Mouse (Mus musculus) right cerebral cortex, adult 18-20 months (tissue): ENCODE results near the gene Gstm5.
"Not testable (repeated sequence)": the region's sequence is repeated elsewhere in the genome, so short reads cannot be mapped to it uniquely, and the experiment has no call there.

Experiments
- DNase-seq: peaks from one replicate; pipeline ENCODE4 v3.0.0; 2022; ENCODE audit warnings: mixed read lengths

Gstm5 gene

GRCm38 (mm10) chr3:107873335-107874251 is 22.0 kb upstream of the Gstm5 start:
- DNase-seq: peak; percentile 26

DNA sequence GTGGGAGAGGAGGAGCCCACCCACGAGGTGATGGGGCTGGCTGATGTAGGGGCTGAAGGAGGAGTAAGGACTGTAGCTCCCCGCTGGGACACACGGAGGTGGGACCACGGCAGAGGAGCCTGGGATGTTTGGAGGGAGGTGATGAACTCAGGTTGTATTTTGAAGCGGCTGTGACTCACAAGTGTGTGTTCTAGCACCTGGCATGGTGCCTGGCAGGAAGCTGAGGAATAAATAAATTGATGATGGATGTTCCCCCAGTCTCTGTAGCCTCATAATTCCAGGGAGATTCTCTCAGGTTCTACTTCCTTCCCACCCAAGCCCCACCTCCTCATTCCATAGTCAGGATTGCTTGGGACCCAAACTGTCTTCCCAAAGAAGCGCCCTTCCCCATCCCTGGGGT is 20.4 kb upstream of the Gstm5 start:
- DNase-seq: no peak

GRCm38 (mm10) chr3:107877005-107877404 is 18.6 kb upstream of the Gstm5 start, which contains the start of gene Eps8l3:
Gene Eps8l3, plus strand, starts transcription at chr3:107877229.
- no peak for DNase-seq

DNA sequence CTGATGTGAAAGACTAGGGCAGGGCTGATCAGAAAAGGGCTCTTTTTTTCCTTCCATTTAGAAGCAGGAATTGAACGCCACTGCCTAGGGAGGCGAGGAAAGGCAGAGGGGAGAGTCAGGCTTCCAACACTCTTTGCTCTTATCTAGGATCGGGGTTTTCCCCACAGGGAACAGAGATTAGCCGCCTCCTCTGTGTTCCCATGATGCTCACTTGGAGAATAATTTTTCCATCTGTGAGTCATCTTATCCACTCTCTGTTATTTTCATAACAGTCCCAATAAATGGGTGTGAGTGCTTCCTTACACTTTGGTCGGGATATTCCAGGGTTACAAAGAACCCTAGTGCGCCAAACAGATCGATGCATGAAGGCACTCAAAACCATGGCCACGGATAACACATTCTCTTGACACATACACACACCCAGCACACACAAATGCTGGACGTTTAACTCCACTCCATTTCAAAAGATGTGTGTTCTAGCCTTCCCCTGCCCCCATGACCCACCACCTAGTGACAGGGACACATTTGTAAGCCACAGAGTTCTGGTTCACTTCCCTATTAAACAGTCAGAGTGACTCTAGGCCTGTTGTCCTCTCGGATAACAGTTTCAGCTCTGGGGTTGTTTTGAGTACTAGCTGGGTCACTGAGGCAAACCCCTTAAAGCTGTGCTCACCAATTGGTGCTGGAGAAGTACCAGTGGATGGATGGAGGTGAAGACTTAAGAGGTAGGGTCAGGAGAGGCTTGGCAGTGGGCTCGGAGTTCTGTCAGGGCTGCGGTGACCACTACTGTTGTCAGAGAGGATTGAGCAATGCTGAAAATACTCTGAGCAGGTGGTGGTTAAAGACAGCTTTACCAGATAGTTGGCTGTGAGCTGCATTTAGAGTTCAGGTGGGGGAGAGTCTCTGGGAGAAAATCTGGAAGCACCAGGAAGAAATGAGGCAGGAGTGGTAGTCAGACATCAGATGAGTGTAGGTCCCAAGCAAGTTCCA is 17.6 kb upstream of the Gstm5 start:
- no peak for DNase-seq

DNA sequence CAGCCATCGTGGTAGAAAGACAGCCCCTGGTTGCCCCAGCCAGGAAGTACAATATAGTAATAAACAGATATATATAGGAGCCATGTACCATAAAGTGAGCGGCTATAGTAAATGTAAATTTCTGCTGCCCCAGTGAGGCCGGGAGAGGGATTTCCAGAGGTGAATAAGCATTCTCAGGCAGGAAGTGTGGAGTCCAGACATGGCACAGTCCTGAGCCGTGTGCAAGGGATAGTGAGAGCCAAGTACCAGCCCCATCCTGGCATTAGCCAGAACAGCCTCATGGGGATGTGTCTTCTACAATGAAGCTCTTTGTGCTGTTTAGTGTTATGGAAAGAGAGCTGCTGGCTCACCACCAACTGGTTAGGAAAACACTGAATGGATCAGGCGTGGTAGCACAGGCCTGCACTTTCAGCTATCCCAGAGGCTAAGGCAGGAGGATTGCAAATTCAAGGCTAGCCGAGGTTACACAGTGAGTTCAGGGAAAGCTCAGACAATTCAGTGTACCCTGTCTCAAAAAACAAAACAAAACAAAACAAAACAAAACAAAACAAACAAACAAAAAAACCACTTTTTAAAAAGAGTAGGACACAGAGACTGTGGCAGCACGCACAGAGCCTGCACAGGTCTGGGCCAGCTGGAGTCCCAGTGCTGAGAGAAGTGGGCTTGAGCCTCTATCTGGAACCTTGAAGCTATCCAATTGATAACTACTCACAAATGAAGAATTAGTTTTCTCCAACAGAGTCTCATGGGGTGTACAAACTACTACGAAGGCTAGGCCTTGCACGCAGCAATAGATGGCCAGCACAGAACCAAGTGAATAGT is 7.7 kb upstream of the Gstm5 start:
- peak; percentile 76 for DNase-seq

DNA sequence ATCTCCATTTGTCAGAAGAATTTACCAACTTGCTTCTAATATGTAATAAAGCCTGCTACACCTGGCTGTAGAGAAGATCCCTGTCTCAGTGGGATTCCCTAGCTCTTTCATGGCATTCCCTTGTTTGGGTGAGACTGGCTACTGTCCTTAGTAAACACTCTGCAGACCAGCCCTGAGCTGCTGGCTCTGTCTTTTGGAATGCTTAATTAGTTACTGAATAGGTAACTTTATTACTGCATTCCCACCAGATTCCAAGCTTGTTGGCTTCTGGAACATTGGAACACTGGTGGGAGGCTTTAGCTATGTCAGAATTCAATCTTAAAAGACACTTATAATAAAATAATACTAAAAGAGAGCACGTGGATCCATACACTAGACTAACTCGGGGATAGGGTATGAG is 6.4 kb upstream of the Gstm5 start:
- not testable (repeated sequence) for DNase-seq

- DNase-seq: no peak
These were observed 364 bp upstream of the Gstm5 start for GRCm38 (mm10) chr3:107895194-107895719.

- no peak for DNase-seq
These were observed 3.1 kb downstream of the Gstm5 start for GRCm38 (mm10) chr3:107898691-107899090.

- no peak for DNase-seq
These were observed 5.5 kb downstream of the Gstm5 start for GRCm38 (mm10) chr3:107900955-107901673.

DNA sequence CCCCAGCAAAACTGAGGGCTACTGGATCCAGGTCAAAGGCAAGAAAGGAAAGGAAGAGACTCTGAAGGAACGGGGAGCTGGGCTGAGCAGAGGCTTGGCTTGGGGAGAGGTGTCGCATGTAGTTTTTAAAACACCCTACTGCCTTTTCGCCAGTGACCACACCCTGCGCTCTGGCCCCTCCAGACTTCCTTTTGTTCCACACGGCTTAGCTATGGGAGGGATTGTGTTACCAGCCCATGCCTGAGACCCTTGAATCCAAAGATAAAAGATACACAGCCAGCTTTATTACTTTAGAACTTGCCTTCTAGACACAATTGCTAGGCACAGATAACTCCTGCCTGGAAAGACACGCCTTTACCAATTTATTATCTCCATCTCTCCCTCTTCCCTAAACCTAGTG is 10.3 kb downstream of the Gstm5 start:
- DNase-seq: no peak

- DNase-seq: no peak
These were observed 21.1 kb downstream of the Gstm5 start for GRCm38 (mm10) chr3:107916674-107917073.

GRCm38 (mm10) chr3:107917097-107917496 is 21.5 kb downstream of the Gstm5 start:
- no peak for DNase-seq

DNA sequence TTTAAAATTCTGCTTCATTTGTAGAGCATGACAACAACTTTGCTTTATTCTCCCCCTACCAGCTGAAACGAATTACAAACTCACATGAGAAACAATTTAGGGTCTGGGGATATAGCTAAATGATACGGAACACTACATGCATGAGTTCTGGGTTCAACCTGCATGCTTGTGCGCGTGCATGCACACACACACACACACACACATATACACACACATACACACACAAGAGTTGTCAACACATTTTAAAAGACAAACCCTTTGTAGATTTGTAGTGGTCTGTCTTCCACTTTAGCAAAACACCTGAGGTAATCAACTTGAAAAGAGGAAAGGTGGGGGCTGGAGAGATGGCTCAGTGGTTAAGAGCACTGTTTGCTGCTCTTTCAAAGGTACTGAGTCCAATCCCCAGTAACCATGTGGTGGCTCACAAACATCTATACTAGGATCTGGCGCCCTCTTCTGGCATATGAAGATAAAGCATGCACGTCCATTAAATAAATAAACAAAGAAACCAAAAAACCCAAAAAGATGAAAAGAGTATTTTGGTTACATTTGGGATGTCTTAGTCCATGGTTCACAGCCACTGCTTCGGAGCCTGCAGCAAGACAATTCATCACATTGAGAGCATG is 22.3 kb downstream of the Gstm5 start:
- DNase-seq: peak; percentile 67

DNA sequence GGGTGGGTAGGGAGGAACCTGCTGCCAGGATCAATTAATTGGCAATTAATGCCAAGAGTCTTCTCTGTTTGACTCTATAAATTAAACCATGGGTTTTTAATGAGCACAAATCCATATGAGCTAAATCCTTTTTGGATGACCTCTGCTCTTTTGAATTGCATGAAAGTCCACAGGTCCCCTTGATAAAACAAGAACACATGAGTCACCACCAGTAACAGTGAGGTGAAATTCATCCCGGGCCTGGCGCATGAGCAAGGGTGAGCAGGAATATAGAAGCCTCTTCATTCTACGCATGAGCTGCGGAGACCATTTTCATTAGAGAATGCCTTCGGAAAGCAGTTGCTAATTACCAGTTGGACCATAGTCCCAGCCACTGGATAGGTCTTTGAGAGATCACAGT is 24.7 kb downstream of the Gstm5 start:
- no peak for DNase-seq

- DNase-seq: no peak
These were observed 29.7 kb downstream of the Gstm5 start for GRCm38 (mm10) chr3:107925335-107925734.

GRCm38 (mm10) chr3:107927841-107928240 is 32.2 kb downstream of the Gstm5 start:
- DNase-seq: no peak

GRCm38 (mm10) chr3:107928691-107929090 is 33.1 kb downstream of the Gstm5 start:
- no peak for DNase-seq

DNA sequence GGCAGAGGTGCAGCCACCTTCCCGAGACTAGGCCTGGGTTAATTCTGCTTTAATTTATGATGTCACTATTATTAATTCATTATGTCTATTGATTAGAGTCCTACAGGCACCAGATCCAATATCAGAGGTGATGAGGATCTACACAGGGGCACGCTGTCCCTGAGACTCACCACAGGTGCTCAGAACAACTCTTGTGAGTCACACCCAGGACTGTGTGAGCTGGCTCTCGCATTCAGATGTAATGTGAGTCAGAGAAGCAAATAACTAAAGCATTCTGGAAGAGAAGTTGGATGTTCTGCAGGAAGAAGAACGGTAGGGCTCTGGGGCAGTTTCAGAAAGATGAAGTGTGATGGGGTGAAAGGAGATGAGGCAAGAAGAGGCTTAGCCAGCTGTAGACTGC is 33.6 kb downstream of the Gstm5 start:
- no peak for DNase-seq

GRCm38 (mm10) chr3:107929731-107930130 is 34.1 kb downstream of the Gstm5 start:
- no peak for DNase-seq

- no peak for DNase-seq
These were observed 35.5 kb downstream of the Gstm5 start for GRCm38 (mm10) chr3:107931134-107931533.

DNA sequence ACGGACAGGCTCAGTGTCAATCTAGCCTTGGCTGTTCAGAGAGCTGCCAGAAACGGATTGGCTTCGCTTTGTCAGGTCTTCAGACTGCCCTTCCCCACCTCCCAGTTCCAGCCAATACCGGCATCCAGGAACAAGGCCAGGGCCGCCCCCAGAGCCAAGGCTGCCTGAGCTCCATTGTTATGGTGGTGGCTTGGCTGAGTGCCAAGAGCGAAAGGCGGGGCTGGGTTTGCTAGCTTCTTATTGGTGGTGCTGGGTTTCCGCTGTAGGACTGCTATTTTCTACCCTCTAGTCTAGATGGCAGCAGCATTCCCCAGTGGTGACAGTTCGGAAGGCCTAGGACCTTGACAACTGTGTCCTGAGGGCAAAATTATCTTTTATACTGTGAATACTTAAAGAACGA is 36.0 kb downstream of the Gstm5 start, which contains the start of gene Gstm7:
Gstm7 (minus strand) TSS at position 148 of the 400 bp plus-strand sequence.
- peak; percentile 98 for DNase-seq
